Mouse (Mus musculus): ENCODE measurements around the gene Sptb.

The Sptb gene

DNA sequence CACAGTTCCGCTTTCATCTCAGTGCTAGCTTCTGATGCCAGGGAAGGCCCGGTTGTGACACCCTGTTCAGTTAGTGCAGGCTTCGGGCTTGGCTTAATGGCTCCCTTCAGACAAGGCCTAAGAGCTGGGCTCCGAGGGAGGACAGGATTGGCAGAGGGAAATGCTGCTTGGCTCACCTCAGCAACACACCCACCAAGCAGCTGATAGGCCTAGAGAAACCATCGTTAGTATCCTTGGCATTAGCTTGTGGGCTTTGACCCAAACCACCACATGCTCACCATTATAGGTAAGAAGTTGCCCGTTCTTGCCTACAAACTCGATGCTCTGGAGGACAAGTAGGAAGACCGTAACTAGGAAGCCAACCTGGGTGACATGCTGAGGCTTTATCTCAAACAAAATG, 38.3 kb downstream of the Sptb start:
- no peak for DNase-seq

DNA sequence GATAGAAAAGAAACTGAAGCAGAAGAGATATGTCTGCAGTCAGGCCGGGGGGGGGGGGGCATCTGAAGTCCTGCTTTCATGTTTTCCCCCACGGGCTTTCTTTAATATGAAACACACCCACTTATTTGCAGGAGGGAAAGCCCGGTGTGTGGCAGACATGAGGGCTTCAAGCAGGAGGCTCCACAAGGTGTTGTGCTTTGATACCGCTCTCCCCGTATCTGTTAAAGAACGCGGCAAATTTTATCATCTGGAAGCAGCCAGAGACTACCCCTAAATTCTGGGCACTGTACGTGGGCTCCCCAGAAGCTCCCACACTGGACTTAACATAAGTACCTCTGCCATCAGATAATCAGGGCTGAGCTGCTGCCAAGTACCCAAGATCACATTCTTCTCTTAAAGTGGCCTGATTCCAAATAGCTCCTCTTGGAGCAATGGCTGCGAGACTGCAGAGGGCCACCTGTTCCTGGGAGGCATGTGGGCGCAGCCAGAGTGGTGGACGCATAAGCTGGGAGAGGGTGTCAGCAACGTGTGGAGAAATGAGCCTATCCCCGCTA, 39.7 kb downstream of the Sptb start:
- DNase-seq, result peak; percentile 79

DNA sequence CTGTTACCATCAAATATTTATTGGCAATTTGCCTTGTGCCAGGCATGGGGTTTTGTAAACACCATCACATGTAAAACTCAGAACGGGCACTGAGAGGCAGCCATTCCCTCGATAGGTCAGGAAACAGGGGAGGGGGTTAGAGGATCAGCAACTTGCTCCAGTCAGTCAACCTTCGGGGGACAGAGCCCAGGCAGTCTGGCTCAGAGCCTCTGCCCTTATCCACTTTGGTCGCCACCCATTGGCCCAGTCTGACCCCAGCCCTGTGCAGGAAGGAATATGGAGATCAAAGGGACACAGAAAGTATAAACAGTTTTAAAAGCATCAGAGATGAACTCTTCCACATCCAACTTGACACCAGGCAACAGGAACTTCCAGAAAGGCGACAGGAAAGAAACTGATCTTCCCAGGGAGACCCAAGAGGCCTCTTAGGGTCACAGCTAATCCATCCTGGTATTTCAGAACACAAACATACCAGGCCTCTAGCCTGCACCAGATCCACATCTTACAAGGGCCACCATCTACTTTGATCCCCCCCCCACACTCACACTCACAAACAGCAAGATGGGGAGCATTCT, 40.3 kb downstream of the Sptb start:
- DNase-seq, result no peak

DNA sequence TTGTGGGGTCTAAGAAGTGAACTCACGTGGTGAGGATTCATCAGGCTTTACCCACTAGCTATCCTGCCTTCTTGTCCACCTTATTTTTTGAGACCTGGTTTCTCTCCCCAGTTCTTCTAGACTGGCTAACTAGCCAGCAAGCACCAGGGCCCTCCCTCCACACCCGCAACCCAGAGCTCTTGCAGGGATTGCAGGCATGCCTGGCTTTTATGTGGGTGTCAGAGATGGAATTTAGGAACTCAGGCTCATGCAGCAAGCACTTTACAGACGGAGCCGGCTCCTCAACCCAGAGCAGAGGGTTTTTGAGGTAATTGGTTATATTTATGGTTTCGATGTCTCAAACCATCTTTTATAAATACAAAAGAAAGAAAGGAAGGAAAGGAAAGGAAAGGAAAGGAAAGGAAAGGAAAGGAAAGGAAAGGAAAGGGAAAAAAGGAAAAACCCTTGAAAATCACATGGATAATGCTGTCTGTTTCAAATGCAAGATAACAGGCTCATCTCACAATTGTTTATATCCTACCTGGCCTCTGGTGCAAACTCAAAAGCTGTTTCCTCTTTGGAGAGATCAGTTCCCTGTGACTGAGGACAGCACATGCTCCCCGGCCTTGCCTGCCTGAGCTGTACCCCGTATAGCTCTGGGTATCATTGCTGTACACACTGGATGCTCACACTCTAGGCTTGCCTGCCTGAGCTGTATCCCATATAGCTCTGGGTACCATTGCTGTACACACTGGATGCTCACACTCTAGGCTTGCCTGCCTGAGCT, 41.5 kb downstream of the Sptb start:
- no peak for DNase-seq

DNA sequence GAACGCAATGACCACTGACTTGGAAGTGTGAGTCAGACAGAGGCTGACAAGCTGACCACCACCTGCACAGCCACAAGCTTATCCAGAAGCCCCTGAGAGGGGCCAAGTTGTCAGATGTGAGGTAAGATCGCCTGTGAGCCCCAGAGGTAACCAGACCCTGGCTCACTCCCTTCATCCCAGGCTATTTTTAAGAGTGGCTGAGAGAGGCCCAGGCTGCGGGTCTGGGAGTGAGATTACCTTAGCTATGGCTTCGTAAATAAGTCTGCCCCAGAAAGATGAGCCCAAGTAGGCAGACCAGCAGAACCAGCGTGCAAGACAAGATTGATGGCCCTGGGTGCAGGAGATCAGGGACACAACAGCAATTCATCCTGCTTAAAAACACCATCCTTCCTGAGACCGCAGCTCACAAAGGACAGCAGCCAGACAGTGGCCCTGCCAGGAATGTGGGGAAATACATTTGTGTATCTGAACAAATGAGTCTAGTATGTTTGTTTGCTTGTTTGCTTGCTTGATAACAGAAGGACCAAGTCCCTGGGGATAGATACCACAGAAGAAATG, 58.5 kb downstream of the Sptb start:
- no peak for DNase-seq

DNA sequence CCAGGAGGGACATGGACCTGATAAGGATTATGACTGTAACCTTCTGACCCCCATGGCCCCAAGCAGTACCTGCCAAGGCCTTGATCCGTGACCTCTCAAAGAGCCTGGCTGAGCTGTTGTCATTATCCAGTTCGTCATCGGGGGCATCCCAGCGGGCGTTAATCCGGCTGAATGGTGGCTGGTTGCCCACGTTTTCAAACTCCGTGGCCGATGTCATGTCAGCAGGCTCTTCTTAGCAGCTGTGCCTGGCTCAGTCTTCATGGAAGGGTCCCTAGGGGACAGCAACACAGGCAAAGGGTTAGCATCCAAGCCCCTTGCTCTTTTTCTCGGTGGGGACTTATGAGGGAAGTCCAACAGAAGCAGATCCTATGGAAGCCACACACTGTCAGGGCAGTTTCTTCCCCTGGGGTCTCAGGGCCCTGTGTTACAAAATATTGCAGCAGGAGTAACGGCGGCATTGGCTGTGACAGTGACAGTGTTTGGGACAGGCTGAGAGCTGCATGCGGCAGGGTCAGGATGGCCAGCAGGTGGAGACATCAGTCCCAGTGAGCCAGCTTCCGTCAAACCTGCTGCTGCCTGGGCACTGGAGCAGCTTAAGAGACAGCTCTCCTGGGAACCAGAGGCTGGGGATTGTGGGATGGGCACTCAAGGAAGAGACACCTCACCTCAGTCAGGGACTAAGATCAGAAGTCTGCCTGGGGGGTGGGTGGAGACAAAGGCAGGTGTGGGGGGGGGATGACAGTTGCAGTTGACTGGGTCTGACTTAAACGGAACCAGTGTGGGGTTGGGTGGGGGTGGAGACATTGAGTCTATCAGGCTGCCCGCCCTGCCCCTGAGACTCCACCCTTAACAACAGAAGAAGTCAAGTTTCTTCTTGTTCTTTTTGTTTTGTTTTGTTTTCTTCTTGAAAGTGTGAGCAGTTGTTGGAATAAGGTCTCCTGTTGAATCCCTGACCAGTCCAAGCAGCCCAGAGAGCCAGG, 60.3 kb downstream of the Sptb start:
- peak; percentile 86 for DNase-seq

DNA sequence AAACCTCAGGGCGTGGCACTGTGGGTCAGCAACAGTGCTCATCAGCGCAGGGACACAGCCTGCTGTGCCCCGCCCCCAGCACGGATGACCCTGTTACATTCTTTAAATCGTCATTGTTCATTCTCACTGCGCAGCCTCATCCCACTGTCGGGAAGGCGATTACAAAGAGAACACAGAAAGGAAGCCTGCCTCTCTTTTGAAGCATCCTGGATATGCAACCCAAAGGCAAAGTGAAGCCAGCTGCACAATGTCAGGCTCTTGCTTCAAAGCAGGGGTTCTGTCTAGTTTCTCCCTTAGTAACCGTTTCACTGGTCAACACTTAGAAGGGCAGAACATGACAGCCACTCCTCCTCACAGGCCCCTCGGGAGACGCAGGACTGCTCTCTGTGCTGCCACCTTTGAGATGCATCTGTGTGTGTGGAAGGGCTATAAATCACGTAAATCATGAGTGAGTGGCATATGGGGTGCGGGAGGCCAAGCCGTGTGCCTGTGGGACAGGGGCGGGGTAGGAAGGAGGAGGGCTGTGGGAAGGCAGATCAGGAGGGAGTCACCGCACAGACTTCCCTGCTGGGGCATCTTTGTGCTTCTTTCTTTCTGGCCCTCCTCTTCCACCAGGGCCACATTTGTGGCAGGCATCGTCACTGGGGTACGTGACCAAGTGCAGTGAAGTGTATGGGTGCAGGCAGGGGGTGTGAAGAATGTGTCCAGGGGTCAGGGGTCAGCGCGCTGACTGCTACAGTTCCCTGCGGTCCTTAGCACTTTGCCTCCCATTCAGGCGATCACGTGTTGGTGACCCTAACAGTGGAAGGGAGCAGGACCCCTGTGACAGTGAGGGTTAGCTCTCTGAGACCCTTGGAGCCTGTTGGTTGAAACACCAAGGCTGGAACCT, 64.9 kb downstream of the Sptb start:
- no peak for DNase-seq

DNA sequence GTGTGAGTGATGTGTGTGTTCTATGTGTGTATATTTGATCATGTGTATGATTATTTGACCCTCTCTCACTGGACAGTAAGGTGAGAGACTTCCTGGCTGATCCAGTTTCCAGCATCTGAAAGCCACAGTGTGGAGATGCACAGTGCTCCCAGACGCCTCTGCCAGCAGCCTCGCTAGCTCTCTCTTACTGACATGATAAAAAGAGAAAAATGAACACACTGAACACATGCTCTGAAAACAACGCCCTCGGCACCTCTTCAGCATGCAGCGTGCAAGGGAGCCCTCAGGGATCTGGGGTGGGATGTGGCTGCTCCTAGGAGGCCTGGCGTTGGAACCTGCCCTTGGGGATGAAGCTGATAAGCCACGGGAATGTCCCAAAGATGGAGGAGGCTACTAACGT, 66.7 kb downstream of the Sptb start:
- no peak for DNase-seq

DNA sequence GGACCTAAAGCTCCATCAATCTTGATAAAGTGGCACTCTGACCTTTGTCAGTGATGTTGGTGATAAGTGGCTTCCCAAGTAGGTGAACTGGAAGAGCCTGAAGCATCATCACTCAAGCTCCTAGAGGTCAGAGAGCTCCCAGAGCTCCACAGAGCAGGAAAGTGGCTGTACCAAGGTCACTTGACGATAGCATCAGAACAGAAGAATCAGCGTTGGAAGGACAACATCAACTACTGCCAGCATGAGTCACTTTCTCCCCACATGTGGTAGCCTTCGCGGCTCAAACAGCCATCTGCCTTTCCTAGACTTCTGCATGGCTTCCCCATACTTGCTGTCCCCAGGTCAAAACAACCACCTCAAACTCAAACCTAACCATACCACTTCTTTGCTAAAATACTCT, 67.7 kb downstream of the Sptb start:
- DNase-seq, result peak; percentile 62

DNA sequence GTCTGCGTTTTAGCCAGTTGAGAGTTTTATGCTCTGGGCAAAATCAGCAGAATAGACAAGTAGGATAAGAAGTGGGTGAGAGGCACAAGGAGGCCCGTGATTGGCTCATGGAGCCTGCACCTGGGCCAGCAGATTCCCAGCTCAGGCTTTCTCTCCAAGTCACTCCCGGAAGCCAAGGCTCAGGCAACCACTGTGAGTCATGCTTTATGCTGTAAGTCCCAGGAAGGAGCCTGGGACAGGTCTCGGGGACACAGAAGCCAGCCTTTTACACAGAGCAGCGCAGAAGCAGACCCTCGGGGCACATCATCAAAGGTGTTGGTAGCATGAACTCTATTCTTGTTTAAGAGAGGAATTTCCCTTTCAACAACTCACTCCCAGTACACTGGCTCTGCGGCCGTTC, 69.7 kb downstream of the Sptb start:
- no peak for DNase-seq

DNA sequence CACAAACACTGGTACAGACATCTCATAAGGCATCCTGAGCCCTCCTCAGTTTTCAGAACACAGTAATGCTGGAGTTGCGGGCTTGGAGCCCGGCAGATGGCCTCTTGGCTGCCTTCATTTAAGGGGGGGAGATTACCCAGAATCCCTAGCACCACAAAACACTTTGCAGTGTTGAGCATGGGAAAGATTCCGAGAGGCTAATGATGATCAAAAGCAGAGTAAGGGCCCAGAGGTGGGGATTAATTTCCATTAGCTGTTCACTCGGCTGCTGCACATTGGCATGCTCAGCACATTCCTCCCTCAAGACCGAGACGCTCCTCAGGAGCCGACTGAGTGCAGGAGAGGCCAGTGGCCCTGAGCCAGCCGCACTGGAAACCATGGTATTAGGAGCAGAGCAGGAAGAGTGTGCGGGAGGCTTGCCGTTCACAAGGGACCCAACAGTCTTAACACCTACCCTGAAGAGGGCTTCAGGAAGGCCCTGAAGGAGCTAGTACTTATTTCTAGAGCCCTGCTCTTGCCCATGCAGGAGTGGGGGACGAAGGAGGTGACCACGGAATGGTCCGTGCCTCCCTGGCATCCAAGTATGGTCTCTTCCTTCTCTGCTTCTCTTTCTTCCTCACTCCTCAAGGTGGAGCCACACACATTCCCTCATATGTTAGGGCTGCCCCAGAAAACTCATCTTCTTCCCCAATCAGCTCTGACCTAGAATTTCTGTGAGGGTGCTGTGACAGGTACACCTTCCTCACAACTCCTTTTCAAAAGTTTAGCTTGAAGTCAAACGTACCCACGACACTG, 75.3 kb downstream of the Sptb start:
- peak; percentile 79 for DNase-seq

DNA sequence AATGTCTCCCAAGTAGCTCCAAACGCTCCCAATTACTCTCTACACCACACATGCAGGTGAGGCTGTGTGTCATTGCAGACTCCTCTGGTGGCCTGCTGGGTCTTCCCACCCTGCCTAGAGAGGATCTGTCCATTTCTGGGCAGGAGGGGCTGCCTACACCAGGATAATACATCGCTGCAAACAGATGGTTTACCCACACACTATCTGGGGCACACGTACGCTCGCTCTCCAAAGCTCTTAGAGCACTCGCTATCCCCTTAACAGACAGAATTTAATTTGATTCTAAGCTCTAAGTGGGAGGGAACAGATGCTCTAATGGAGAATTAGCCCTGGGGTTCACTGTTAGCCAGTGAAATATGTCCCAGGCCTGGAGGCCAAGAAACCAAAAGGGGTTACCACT, 87.0 kb downstream of the Sptb start:
- DNase-seq, result no peak

DNA sequence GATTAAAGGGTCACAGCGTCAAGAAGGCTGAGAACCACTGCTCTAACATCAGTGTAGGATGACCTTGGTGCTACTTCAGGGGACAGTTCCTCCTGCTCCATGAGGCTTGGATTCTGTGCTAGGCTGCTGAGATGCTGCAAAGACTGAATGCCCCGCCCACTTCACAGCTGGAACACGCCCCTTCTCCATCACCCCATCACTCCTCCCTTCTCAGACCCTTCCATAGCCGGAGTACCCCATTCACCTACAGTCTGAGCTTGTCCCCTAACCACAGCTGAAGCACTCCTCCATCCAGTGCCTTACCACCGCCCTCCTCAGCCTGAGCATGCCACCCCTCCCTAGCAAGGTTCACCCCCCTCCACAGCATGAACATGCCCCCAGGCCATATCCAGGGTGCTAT, 90.5 kb downstream of the Sptb start:
- DNase-seq, result no peak

DNA sequence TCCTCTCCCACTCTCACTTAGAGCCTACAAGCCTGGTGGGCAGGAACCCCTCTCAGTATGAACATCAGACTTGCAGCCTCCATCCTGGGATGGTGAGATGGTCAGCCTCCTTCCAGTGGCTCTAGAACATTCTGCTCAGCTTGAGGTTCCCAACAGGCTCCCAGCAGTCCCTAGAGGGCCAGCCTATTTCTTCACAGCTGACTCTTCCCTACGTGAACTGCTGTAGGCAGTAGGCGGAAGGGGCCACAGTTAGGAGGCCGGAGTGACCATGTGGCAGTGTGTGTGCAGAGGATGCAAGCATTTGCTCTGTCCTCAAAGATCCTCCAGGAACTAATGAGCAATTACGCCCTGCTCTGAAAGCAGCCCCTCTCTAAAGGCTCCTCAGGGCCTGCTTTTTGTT, 92.2 kb downstream of the Sptb start:
- no peak for DNase-seq

DNA sequence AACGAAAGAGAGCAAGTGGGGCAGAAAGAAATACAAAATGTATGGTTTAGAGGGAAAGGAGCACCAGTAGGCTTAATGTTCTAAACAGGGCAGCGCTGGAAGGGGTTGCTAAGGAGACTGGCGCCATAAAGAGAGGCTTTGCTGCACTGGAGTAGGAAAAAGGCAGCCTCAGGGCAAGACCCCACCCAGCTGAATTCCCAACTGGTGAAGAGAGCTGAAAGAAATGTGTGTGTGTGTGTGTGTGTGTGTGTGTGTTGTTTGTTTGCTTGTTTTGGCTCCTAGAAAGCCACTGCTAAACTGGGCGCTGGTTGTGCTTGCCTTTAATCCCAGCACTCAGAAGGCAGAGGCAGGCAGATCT, 94.8 kb downstream of the Sptb start:
- no peak for DNase-seq

DNA sequence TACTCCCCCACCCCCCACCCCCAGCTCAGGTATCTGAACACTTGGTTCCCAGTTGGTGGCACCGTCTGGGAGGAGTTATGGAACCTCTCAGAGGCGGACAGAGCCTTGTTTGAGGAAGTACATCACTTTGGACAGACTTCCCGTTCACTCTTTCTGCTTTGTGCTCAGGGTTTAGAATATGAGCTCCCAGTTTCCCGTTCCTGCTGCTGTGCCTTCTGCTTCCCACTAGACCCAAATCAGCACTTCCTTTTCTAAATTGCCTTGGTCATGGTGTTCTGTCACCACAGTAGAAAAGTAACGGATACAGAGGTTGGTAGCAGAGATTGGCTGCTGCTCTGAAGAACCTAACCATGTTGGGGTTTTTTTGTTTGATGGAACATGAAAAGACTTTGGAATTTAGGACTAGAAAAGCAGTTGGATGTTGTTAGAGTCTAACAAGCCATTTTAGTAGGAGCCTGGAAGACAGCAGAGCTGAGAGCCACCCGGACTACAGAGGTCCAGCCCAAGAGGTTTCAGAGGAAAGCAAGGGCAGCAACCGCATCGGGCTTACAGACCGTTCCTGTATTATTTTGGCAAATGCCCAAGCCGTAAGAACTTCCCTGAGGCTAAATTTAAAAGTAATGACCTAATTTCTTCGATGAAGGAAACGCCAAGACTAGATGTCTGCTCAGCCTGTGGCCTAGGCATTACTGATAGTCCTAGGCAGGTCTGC, 95.3 kb downstream of the Sptb start:
- no peak for DNase-seq

DNA sequence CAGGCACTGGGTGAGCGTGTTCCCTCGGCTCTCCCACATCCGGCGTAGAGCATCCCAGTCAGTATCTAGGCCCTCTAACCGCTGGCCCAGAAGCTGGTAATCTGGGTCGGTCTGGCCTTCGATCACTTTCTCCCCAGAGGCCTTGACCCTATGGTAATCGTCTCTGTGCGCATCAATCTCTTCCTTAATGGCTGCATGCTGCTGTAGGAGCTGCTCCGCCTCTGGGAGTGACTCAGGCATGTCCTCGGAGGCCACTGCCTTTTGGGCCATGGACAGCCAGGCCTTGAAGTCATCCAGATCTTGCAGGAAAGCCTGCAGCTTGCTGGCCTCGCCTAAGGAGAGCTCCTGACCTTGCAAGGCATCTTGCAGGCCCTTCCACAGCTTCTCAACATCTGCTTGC, 97.7 kb downstream of the Sptb start:
- DNase-seq, result no peak

DNA sequence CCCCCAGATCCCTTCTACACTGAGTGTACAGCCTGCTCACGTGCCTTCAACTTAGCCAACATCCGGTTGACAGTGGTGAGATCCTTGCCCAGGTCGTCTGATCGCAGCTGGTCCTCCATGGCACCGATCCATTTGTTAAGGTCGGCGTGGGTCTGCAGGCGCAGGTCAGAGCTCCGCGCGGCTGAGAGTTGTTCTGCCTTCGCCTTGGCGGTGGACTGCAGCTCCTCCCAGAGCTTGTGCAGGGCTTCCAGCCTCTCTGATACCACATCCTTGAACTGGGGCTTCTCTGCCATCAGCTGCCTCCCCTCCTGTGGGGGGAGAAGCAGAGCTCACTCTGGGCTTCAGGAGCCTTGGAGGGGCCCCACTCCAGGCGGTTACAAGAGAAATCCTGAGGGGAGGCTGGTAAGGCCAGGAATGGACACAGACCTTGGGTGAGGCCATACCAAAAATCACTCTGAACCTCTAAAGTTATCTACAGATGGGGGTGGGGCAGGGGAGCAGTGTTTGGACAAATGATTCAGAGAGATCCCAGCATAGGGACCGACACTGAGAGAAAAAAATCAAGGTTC, 101.3 kb downstream of the Sptb start:
- DNase-seq, result no peak

DNA sequence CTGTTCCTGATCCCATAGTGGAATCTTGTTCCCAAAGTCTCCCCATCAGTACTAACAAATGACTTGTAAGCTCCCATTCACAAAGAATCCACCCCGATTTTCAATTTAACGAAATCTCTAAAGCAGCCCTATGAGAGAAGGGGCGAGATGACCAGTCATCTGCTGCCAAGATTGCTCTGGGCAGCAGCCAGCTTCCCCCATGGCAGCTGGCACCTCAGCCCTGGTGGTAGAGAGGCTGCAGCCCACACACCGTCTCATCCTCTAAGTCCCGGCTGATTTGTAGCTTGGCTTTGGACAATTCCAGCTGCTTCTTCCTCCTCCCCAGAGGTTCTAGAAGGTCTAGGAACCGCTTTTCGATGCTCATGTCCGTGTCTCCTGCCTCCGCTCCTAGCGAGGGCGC, 102.1 kb downstream of the Sptb start:
- DNase-seq, result no peak

DNA sequence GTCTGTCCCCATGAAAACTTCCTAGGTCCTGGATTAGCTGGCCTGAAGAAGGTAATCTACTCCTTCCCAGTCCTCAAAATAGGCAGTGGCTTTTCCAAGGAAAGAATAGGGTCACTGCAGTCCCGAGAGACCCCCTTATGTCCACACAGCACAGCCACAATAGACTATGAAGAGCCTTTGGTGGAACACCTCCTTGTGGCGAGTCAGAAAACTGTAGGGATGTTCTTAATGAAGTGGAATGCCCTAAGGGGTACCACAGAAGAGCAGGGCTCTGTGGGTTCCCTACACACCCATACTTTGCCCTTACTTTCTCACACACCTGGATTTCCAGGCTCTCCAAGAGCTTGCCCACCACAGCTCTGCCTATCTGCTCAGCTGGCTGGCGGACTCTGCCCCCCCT, 104.5 kb downstream of the Sptb start:
- no peak for DNase-seq
